In genomic region chr6:146270776-146271533, GRCm38 (mm10) we compare ENCODE assay signal across 8 mouse cellular contexts.
A peak's percentile ranks its signal among the peaks of the same experiment; 100 is the strongest.
DNase-seq lines count a peak whose midpoint lies in the region; ATAC-seq and TF ChIP-seq lines count a peak whose summit lies in the region.

No protein-coding gene starts in this region.

- H3K4me1 ChIP-seq in cerebellum, adult 2 months (ENCODE audit: control insufficient read depth, insufficient read depth, low read length): peaks cover 5% of the 10 kb centered on the region; the same call in 1 of the 2 replicates
- H3K4me1 ChIP-seq in kidney, adult 2 months (ENCODE audit: control insufficient read depth, insufficient read depth, low read length): peaks cover 5% of the 10 kb centered on the region; the same call in 1 of the 2 replicates
- peaks cover 19% of the 10 kb centered on the region for H3K4me1 ChIP-seq in limb, embryonic 13.5 days
- 0 out of 2 replicates have a peak, but pooled peaks cover 8% of the 10 kb centered on the region for H3K4me1 ChIP-seq in midbrain, embryonic 14.5 days (ENCODE audit: control insufficient read depth, insufficient read depth, low read length)

- no peak overlapping the region for H3K4me2 ChIP-seq in limb, embryonic 13.5 days (replicated peaks)
- no peak overlapping the region for H3K4me2 ChIP-seq in midbrain, embryonic 14.5 days (ENCODE audit: low read length)

- H3K4me3 ChIP-seq in cerebellum, adult 2 months (replicated peaks; ENCODE audit: insufficient read depth, low read depth, low read length): no peak overlapping the region
- no peak overlapping the region for H3K4me3 ChIP-seq in kidney, adult 2 months (ENCODE audit: insufficient read depth, low read depth, low read length)
- H3K4me3 ChIP-seq in limb, embryonic 13.5 days: no peak overlapping the region
- H3K4me3 ChIP-seq in midbrain, embryonic 14.5 days (replicated peaks; ENCODE audit: low read depth, low read length): no peak overlapping the region

- no peak for TF ChIP-seq CTCF in cerebellum, adult 2 months (IDR thresholded peaks at IDR 0.05; ENCODE audit: borderline replicate concordance, insufficient read depth, low read depth, low read length)
- TF ChIP-seq CTCF in kidney, adult 2 months (conservative IDR thresholded peaks at IDR 0.05; ENCODE audit: insufficient read depth, insufficient read length, low read depth, low read length): 0 out of 2 replicates have a peak, but pooled peaks have one; percentile 10

- peak; percentile 48; the same call in 1 of the 2 replicates for ATAC-seq in limb, embryonic 13.5 days (ENCODE audit: low FRiP score, low read depth)
- peak; percentile 73 for ATAC-seq in midbrain, embryonic 14.5 days (ENCODE audit: low FRiP score, low TSS enrichment)

- no peak overlapping the region for H3K27ac ChIP-seq in cerebellum, adult 2 months (ENCODE audit: insufficient read depth, low read length)
- peak overlapping the region; percentile 19 for H3K27ac ChIP-seq in kidney, adult 2 months (ENCODE audit: insufficient read depth, low read depth, low read length)
- H3K27ac ChIP-seq in limb, embryonic 13.5 days: no peak overlapping the region
- H3K27ac ChIP-seq in midbrain, embryonic 14.5 days (replicated peaks; ENCODE audit: low read depth, low read length): no peak overlapping the region

- TF ChIP-seq POLR2A in cerebellum, adult 2 months (IDR thresholded peaks at IDR 0.05; ENCODE audit: borderline replicate concordance, insufficient read depth, low read length): peak; percentile 25; the same call in 1 of the 2 replicates
- no peak for TF ChIP-seq POLR2A in kidney, adult 2 months (IDR thresholded peaks at IDR 0.05; ENCODE audit: low read depth, low read length)

- H3K27me3 ChIP-seq in cerebellum, adult 2 months (ENCODE audit: control insufficient read depth, insufficient read depth, low read length): no peaks in the 10 kb centered on the region
- no peaks in the 10 kb centered on the region for H3K27me3 ChIP-seq in kidney, adult 2 months (replicated peaks; ENCODE audit: control insufficient read depth, insufficient read depth, low read length)
- H3K27me3 ChIP-seq in limb, embryonic 13.5 days: no peaks in the 10 kb centered on the region
- no peaks in the 10 kb centered on the region for H3K27me3 ChIP-seq in midbrain, embryonic 14.5 days (ENCODE audit: control insufficient read depth, insufficient read depth, low read length)

- no peaks in the 10 kb centered on the region for H3K9me3 ChIP-seq in limb, embryonic 13.5 days
- H3K9me3 ChIP-seq in midbrain, embryonic 14.5 days (ENCODE audit: control insufficient read depth, low read length): no peaks in the 10 kb centered on the region

- no peaks in the 10 kb centered on the region for H3K36me3 ChIP-seq in kidney, adult 2 months (ENCODE audit: control insufficient read depth, insufficient read depth, low read length)
- no peaks in the 10 kb centered on the region for H3K36me3 ChIP-seq in limb, embryonic 13.5 days
- no peaks in the 10 kb centered on the region for H3K36me3 ChIP-seq in midbrain, embryonic 14.5 days (ENCODE audit: control insufficient read depth, insufficient read depth, low read length)

- peak; percentile 31 for DNase-seq in embryo, embryonic 10 days (ENCODE audit: low spot score)
- DNase-seq in embryo, embryonic 10.5 days (ENCODE audit: low spot score): no peak
- DNase-seq in cerebellum, adult 2 months: peak; percentile 81 to 86
- DNase-seq in gastrocnemius, postnatal 4 days (ENCODE audit: low spot score in 2 of 2): peak; percentile 30 to 67
- peak; percentile 96 for DNase-seq in kidney, adult 2 months
- DNase-seq in midbrain, embryonic 14.5 days: peak; percentile 76
- DNase-seq in spleen, postnatal 10 days (ENCODE audit: low spot score in 2 of 2): peak; percentile 43 to 79

- 14% methylated on average over 12 of the region's 12 CpGs for WGBS in cerebellum, adult 2 months
- WGBS in kidney, adult 2 months: 32% methylated on average over 12 of the region's 12 CpGs
- WGBS in limb, embryonic 13.5 days: 60% methylated on average over 12 of the region's 12 CpGs
- 42% methylated on average over 12 of the region's 12 CpGs for WGBS in midbrain, embryonic 14.5 days

- H3K9ac ChIP-seq in limb, embryonic 13.5 days: no peak overlapping the region
- H3K9ac ChIP-seq in midbrain, embryonic 14.5 days (replicated peaks; ENCODE audit: low read length): no peak overlapping the region
